Mouse (Mus musculus): ENCODE measurements around the gene Atad3a. TPM values are rescaled to one million over a fixed set of nuclear protein-coding genes. Genes with fewer than 3 reads are reported as not detected.

Atad3a gene
- total and polyA plus RNA-seq, 3 experiments: 133 to 216 (median 154) TPM

GRCm38 (mm10) chr4:155791240-155791933 lies 30.5 kb upstream of the Atad3a start:
- no peak overlapping the region for H3K4me2 ChIP-seq (ENCODE audit: insufficient read depth, low read depth, poor library complexity, severe bottlenecking)
- in situ Hi-C loops (cut with MboI; ENCODE audit: low pct_ligation_motif_present, low pct_unique_long_range_greater_than_20kb, low sequenced_read_pairs): no loop called here
- peaks cover 33% of the 10 kb centered on the region for H3K27me3 ChIP-seq (replicated peaks)
- H3K79me2 ChIP-seq (replicated peaks; ENCODE audit: control insufficient read depth, extremely low read depth, insufficient read depth, poor library complexity, severe bottlenecking): no peaks in the 10 kb centered on the region
- dilution Hi-C loops (cut with MboI; ENCODE audit: extremely low pct_ligation_motif_present, extremely low pct_unique_long_range_greater_than_20kb, low sequenced_read_pairs): no loop called here
- H3K9me3 ChIP-seq (replicated peaks; ENCODE audit: low read length): no peaks in the 10 kb centered on the region
- no peak overlapping the region for H3K27ac ChIP-seq (ENCODE audit: insufficient read depth, low read depth)
- H3K9ac ChIP-seq (ENCODE audit: insufficient read depth, low read depth): no peak overlapping the region
- TF ChIP-seq SMC3 (IDR thresholded peaks at IDR 0.05; ENCODE audit: low read depth, low read length) (no peak), KAT2A (IDR thresholded peaks at IDR 0.05; ENCODE audit: insufficient replicate concordance, low read length) (no peak), TCF12 (IDR thresholded peaks at IDR 0.05; ENCODE audit: low read depth, low read length) (no peak), USF2 (conservative IDR thresholded peaks at IDR 0.05; ENCODE audit: low read depth, low read length) (no peak), JUN (IDR thresholded peaks at IDR 0.05; ENCODE audit: insufficient read depth, low read depth, low read length) (no peak), TBP (conservative IDR thresholded peaks at IDR 0.05; ENCODE audit: low read depth, low read length) (no peak), SIN3A (IDR thresholded peaks at IDR 0.05; ENCODE audit: low read length) (no peak), HCFC1 (IDR thresholded peaks at IDR 0.05; ENCODE audit: low read depth, low read length) (no peak)
- DNase-seq (ENCODE audit: extremely low read depth): no peak
- no peaks in the 10 kb centered on the region for H3K36me3 ChIP-seq (replicated peaks in 1 of 2; ENCODE audit: control insufficient read depth in 1 of 2, insufficient read depth in 1 of 2, low read length in 1 of 2)
- H3K4me1 ChIP-seq (ENCODE audit: control insufficient read depth in 1 of 2, insufficient read depth in 2 of 2): peaks cover 0 to 2% of the 10 kb centered on the region in 2 experiments; a peak in 1 of 4 replicates
- no peak overlapping the region for H3K4me3 ChIP-seq (replicated peaks in 1 of 3; ENCODE audit: low read depth in 2 of 3, low read length in 2 of 3, poor library complexity in 1 of 3)

DNA sequence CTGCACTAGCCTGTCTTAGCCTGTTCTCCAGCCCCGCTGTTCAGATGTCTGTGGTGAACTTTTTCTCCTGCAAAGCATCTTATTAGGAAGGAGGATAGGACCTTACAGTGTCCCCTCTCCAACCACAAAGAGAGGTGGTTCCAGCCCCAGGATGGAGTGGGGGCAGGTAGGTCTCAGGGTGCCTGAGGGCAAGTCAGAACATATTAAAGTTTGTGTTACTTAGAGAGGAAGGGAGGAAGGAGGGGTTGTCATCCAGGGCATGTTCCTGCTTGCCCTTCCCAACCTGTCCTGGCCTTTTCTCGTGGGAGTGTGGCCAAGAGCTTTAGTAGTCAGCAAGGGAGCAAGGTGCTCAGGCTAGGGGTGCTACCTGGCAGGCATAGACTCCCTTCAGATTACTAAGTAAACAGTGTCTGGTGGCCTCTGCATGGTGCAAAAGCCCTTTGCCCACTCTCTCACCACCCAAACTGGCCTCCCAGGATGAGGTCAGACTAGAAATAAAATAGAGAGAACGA lies 29.8 kb upstream of the Atad3a start:
- in situ Hi-C loops (cut with MboI; ENCODE audit: low pct_ligation_motif_present, low pct_unique_long_range_greater_than_20kb, low sequenced_read_pairs) (no loop called here), dilution Hi-C loops (cut with MboI; ENCODE audit: extremely low pct_ligation_motif_present, extremely low pct_unique_long_range_greater_than_20kb, low sequenced_read_pairs) (no loop called here)
- TF ChIP-seq JUND (conservative IDR thresholded peaks at IDR 0.05; ENCODE audit: low read depth, low read length) (no peak), MEF2A (IDR thresholded peaks at IDR 0.05; ENCODE audit: borderline replicate concordance, low read depth, low read length) (no peak), RAD21 (IDR thresholded peaks at IDR 0.05; ENCODE audit: low read depth, low read length) (no peak), MAZ (IDR thresholded peaks at IDR 0.05; ENCODE audit: low read depth, low read length) (no peak)

More for the DNA sequence above, 29.8 kb upstream of the Atad3a start:
- no peak overlapping the region for H3K4me2 ChIP-seq (ENCODE audit: insufficient read depth, low read depth, poor library complexity, severe bottlenecking)
- no peak for DNase-seq (ENCODE audit: extremely low read depth)
- H3K4me3 ChIP-seq (replicated peaks in 1 of 3; ENCODE audit: low read depth in 2 of 3, low read length in 2 of 3, poor library complexity in 1 of 3): no peak overlapping the region
- H3K79me2 ChIP-seq (replicated peaks; ENCODE audit: control insufficient read depth, extremely low read depth, insufficient read depth, poor library complexity, severe bottlenecking): no peaks in the 10 kb centered on the region
- H3K36me3 ChIP-seq (replicated peaks in 1 of 2; ENCODE audit: control insufficient read depth in 1 of 2, insufficient read depth in 1 of 2, low read length in 1 of 2): no peaks in the 10 kb centered on the region
- no peak overlapping the region for H3K9ac ChIP-seq (ENCODE audit: insufficient read depth, low read depth)
- peaks cover 1 to 2% of the 10 kb centered on the region in 2 experiments; a peak in 1 of 4 replicates for H3K4me1 ChIP-seq (ENCODE audit: control insufficient read depth in 1 of 2, insufficient read depth in 2 of 2)
- no peak overlapping the region for H3K27ac ChIP-seq (ENCODE audit: insufficient read depth, low read depth)
- peaks cover 27% of the 10 kb centered on the region for H3K27me3 ChIP-seq (replicated peaks)
- H3K9me3 ChIP-seq (replicated peaks; ENCODE audit: low read length): no peaks in the 10 kb centered on the region
